Mouse (Mus musculus) embryonic fibroblast, embryonic 13.5 days (primary cell): ENCODE results near the gene Sae1. TPM values are rescaled to one million over a fixed set of nuclear protein-coding genes. Genes with fewer than 3 reads are reported as not detected.

ENCODE experiments used
- H3K27ac ChIP-seq: 2 replicates; pipeline ENCODE4 v1.5.1; 2012; ENCODE audit warnings: low read length, control low read depth, inconsistent platforms; ENCODE audit not compliant: insufficient read depth
- H3K4me1 ChIP-seq: 2 replicates; pipeline ENCODE4 v1.6.1; 2011; ENCODE audit warnings: low read length; ENCODE audit not compliant: control insufficient read depth, insufficient read depth
- H3K4me3 ChIP-seq: 2 replicates; pipeline ENCODE4 v1.5.1; 2011; ENCODE audit warnings: mild to moderate bottlenecking, control low read depth, low read length; ENCODE audit not compliant: insufficient read depth
- CTCF ChIP-seq: IDR thresholded peaks from 2 replicates; pipeline ENCODE4 v1.5.1; 2011; ENCODE audit warnings: mild to moderate bottlenecking, control low read depth, low read length, moderate library complexity, borderline replicate concordance; ENCODE audit not compliant: insufficient read depth
- POLR2A ChIP-seq: IDR thresholded peaks from 2 replicates; pipeline ENCODE4 v1.6.1; 2011; ENCODE audit warnings: low read depth, mild to moderate bottlenecking, control low read depth, low read length, moderate library complexity
- polyA plus RNA-seq: library from polyadenylated mRNA; stranded (reverse); fragments of >200 nt; gene quantifications from 2 replicates; pipeline ENCODE4 v1.2.4, GENCODE M21; 2011; ENCODE audit warnings: low read depth; ENCODE audit not compliant: missing spikeins, insufficient read length

The Sae1 gene
- polyA plus RNA-seq, 1 experiment: 133 TPM

GRCm38 (mm10) chr7:16402449-16402848 is 14.8 kb upstream of the Sae1 start:
- TF ChIP-seq CTCF (no peak), POLR2A (peak; percentile 46; the same call in 1 of the 2 replicates)

GRCm38 (mm10) chr7:16401991-16402431 is 14.4 kb upstream of the Sae1 start:
- Histone ChIP-seq H3K4me3 (peak overlapping the region; percentile 75), H3K27ac (peak overlapping the region; percentile 100), H3K4me1 (peaks cover 19% of the 10 kb centered on the region)
- TF ChIP-seq POLR2A (peak; percentile 51), CTCF (no peak)

More at GRCm38 (mm10) chr7:16402449-16402848, 14.8 kb upstream of the Sae1 start:
- peak overlapping the region; percentile 75 for H3K4me3 ChIP-seq
- H3K4me1 ChIP-seq: peaks cover 19% of the 10 kb centered on the region
- H3K27ac ChIP-seq: peak overlapping the region; percentile 100

GRCm38 (mm10) chr7:16400689-16401611 is 13.3 kb upstream of the Sae1 start, which contains the start of gene Zc3h4:
Gene Zc3h4 (plus strand): TSS chr7:16400910.
- TF ChIP-seq CTCF (no peak), POLR2A (peak; percentile 77)
- Histone ChIP-seq H3K27ac (peak within 1 kb of the TSS; percentile 100), H3K4me1 (peaks cover 15% of the 10 kb centered on the region), H3K4me3 (peak within 1 kb of the TSS; percentile 75)

GRCm38 (mm10) chr7:16399820-16400688 is 12.4 kb upstream of the Sae1 start:
- H3K27ac ChIP-seq: peak overlapping the region; percentile 100
- H3K4me1 ChIP-seq: peaks cover 12% of the 10 kb centered on the region
- H3K4me3 ChIP-seq: peak overlapping the region; percentile 75
- peak; percentile 62 for TF ChIP-seq POLR2A
- no peak for TF ChIP-seq CTCF

GRCm38 (mm10) chr7:16399098-16399819 is 11.7 kb upstream of the Sae1 start:
- TF ChIP-seq POLR2A (no peak; the same call in none of the 2 replicates), CTCF (no peak)
- Histone ChIP-seq H3K4me1 (peaks cover 6% of the 10 kb centered on the region), H3K27ac (peak overlapping the region; percentile 100), H3K4me3 (peak overlapping the region; percentile 75)

GRCm38 (mm10) chr7:16398387-16399050 is 10.9 kb upstream of the Sae1 start:
- peaks cover 6% of the 10 kb centered on the region for H3K4me1 ChIP-seq
- peak overlapping the region; percentile 100 for H3K27ac ChIP-seq
- no peak overlapping the region; the same call in 1 of the 2 replicates for H3K4me3 ChIP-seq
- no peak for TF ChIP-seq CTCF

- no peak for TF ChIP-seq POLR2A
- no peak for TF ChIP-seq CTCF
- peaks cover 6% of the 10 kb centered on the region for H3K4me1 ChIP-seq
- no peak overlapping the region for H3K4me3 ChIP-seq
- no peak overlapping the region for H3K27ac ChIP-seq
Measured at GRCm38 (mm10) chr7:16397465-16397864, 9.9 kb upstream of the Sae1 start.

GRCm38 (mm10) chr7:16395944-16396343 is 8.3 kb upstream of the Sae1 start:
- no peak for TF ChIP-seq POLR2A
- TF ChIP-seq CTCF: no peak
- Histone ChIP-seq H3K4me1 (peaks cover 6% of the 10 kb centered on the region), H3K4me3 (no peak overlapping the region), H3K27ac (no peak overlapping the region)
